Mouse (Mus musculus): ENCODE measurements around the gene Sugt1. TPM values are rescaled to one million over a fixed set of nuclear protein-coding genes. Genes with fewer than 3 reads are reported as not detected.

Gene Sugt1
- polyA plus RNA-seq, 1 experiment from 2014 or later: 186 TPM

Small RNA genes within 50 kb of the gene (microRNA-seq; reads per million reads assigned to microRNA genes)
- not detected for gene Gm27857 (ENCODE audit: borderline number of aligned reads)

Other genes starting within 250 kb of the Sugt1 start
- gene Naa16, start 196.9 kb upstream of the Sugt1 start, polyA plus RNA-seq (2014; fragmentation: Nextera tagmentation; extraction: Ambion mirVana): 41.3 and 49.4 TPM in 2 replicates
- 9.2 and 10.2 TPM in 2 replicates for gene Mtrf1, start 189.9 kb upstream of the Sugt1 start, polyA plus RNA-seq (2014; fragmentation: Nextera tagmentation; extraction: Ambion mirVana)
- 22.0 and 22.8 TPM in 2 replicates for gene Kbtbd7, start 161.2 kb upstream of the Sugt1 start, polyA plus RNA-seq (2014; fragmentation: Nextera tagmentation; extraction: Ambion mirVana)
- 6.3 and 7.4 TPM in 2 replicates for gene Kbtbd6, start 135.9 kb upstream of the Sugt1 start, polyA plus RNA-seq (2014; fragmentation: Nextera tagmentation; extraction: Ambion mirVana)
- gene Elf1, start 106.5 kb upstream of the Sugt1 start, polyA plus RNA-seq (2014; fragmentation: Nextera tagmentation; extraction: Ambion mirVana): 8.3 and 10.1 TPM in 2 replicates
- gene Wbp4, start 106.2 kb upstream of the Sugt1 start, polyA plus RNA-seq (2014; fragmentation: Nextera tagmentation; extraction: Ambion mirVana): 62.6 and 69.4 TPM in 2 replicates
- 9.4 and 11.4 TPM in 2 replicates for gene Cnmd, start 74.5 kb downstream of the Sugt1 start, polyA plus RNA-seq (2014; fragmentation: Nextera tagmentation; extraction: Ambion mirVana)
- gene Pcdh8, start 183.6 kb downstream of the Sugt1 start, polyA plus RNA-seq (2014; fragmentation: Nextera tagmentation; extraction: Ambion mirVana): 2.8 and 3.1 TPM in 2 replicates